Mouse (Mus musculus): Measurements from ENCODE around the gene Lrrc3b. TPM values are rescaled to one million over a fixed set of nuclear protein-coding genes. Genes with fewer than 3 reads are reported as not detected.

Lrrc3b gene
- polyA plus RNA-seq (2016; fragmentation: Nextera tagmentation; extraction: Ambion mirVana): 0.33 and 0.58 TPM in 2 replicates

DNA sequence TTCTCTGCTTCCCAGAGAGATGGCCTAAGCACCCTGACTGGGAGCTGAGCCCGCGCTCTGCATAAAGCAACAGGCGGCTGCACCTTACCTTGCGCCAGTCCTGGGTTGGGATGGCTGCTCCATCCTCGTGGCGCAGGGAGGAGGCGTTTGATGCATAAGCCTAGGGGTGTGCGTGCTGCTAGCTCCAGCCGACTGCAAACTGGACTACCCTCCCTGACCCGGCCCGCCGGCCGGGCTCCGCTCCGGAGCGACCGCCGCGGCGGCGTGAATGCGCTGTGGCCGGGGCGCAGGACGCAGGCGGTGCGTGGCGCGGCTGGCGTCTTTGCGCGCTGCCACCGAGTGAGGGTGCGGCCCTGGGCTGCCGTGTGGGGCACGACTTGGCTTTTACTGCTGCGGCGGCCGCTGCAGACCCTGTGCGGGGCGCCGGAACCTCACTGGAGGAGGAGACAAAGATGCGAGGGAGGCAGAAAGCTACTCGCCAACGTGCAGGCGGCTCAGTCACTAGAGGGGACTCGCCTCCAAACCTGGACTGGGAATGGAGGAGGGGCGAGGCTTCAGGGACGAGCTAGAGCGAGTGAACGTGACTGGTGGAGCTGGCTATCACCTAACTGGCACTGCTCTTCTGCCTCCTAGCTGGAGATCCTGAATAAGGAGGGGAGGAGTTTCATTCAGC is at the start of gene Lrrc3b:
Lrrc3b (minus strand) TSS at position 503 of the 673 bp plus-strand sequence.
- H3K27ac ChIP-seq: no peak within 1 kb of the TSS
- H3K9ac ChIP-seq: no peak within 1 kb of the TSS
- ATAC-seq: no peak; the same call in 1 of the 2 replicates

DNA sequence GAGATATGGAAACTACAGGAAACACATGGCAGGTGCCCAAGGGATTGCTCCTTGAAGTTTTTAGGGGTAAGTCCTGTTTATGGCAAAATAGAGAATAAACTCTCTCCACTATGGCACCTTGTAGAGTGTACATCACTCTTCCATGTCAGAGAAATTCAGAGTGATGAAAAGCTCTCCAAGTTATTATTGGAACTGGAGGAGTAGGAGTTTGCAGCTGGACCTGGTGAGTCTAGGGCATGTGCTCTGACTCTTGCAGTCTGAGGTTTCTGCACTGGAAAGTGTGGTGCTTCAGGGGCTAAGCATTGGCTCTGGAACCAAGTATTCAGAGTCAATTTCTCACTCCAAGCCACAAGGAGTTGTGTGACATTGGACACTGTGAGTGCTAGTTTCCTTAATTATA is 38.9 kb upstream of the Lrrc3b start:
- Histone ChIP-seq H3K9ac (no peak overlapping the region), H3K27ac (no peak overlapping the region), H3K4me1 (no peaks in the 10 kb centered on the region), H3K4me3 (no peak overlapping the region), H3K9me3 (replicated peaks) (no peaks in the 10 kb centered on the region), H3K4me2 (no peak overlapping the region), H3K27me3 (replicated peaks) (no peaks in the 10 kb centered on the region), H3K36me3 (no peaks in the 10 kb centered on the region)
- ATAC-seq: no peak

More for the DNA sequence above, at the start of gene Lrrc3b:
- Histone ChIP-seq H3K9me3 (replicated peaks) (no peaks in the 10 kb centered on the region), H3K36me3 (no peaks in the 10 kb centered on the region), H3K27me3 (replicated peaks) (peaks cover 35% of the 10 kb centered on the region), H3K4me1 (no peaks in the 10 kb centered on the region), H3K4me2 (peak within 1 kb of the TSS; percentile 64), H3K4me3 (peak within 1 kb of the TSS; percentile 48)
- 1% methylated on average over 51 of the region's 51 CpGs for WGBS (ENCODE audit: insufficient replicate concordance)

DNA sequence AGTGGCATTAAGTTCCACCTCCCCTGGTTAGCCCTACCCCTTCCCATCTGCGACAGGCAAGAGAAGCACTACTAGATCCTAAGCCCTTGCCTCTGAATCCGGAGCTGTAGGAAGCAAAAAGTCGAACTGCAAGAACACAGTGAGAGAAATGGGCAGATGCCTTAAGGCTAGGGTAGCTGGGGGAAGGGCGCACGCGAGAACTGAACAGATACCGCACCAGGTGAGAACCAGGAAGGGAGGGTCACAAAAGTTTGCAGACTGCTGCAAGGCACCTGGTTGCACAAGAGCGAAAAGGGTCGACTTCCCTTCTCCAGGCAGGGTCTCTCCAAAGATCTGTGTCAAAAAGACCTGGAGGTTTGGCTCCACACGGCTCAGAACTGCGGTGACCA is 697 bp downstream of the Lrrc3b start:
- ATAC-seq: no peak
- H3K4me3 ChIP-seq: peak overlapping the region; percentile 48

DNA sequence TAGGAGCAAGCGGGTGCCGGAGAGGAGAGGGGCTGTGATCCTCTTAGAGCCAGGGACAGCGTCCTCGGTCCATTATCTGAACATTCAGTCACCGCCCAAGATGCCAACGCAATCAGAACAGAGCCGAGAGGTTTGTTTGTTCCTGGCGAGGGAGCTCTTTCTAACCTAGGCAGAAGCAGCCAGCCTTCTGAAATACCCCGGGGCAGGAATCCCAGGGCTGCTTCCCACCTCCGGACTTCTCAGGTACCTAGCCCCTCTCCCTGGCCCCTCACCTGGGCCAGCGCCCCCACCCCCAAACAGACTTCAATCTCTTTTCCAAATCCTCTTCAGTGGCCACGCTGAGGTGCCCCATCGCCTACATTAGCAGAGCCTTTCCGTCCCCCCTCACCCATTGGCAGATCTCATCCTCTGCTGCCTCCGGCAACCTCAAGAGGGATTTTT is 1.3 kb downstream of the Lrrc3b start:
- no peaks in the 10 kb centered on the region for H3K9me3 ChIP-seq (replicated peaks)
- peaks cover 35% of the 10 kb centered on the region for H3K27me3 ChIP-seq (replicated peaks)
- H3K4me3 ChIP-seq: peak overlapping the region; percentile 48
- H3K27ac ChIP-seq: no peak overlapping the region
- no peaks in the 10 kb centered on the region for H3K4me1 ChIP-seq
- no peak for ATAC-seq
- 10% methylated on average over 15 of the region's 15 CpGs for WGBS (ENCODE audit: insufficient replicate concordance)
- no peak overlapping the region for H3K9ac ChIP-seq
- no peaks in the 10 kb centered on the region for H3K36me3 ChIP-seq
- H3K4me2 ChIP-seq: peak overlapping the region; percentile 64

More for the DNA sequence above, 697 bp downstream of the Lrrc3b start:
- no peaks in the 10 kb centered on the region for H3K9me3 ChIP-seq (replicated peaks)
- H3K4me1 ChIP-seq: no peaks in the 10 kb centered on the region
- peak overlapping the region; percentile 64 for H3K4me2 ChIP-seq
- no peaks in the 10 kb centered on the region for H3K36me3 ChIP-seq
- peaks cover 35% of the 10 kb centered on the region for H3K27me3 ChIP-seq (replicated peaks)
- WGBS (ENCODE audit: insufficient replicate concordance): 0% methylated on average over 11 of the region's 11 CpGs
- no peak overlapping the region for H3K9ac ChIP-seq
- no peak overlapping the region for H3K27ac ChIP-seq

DNA sequence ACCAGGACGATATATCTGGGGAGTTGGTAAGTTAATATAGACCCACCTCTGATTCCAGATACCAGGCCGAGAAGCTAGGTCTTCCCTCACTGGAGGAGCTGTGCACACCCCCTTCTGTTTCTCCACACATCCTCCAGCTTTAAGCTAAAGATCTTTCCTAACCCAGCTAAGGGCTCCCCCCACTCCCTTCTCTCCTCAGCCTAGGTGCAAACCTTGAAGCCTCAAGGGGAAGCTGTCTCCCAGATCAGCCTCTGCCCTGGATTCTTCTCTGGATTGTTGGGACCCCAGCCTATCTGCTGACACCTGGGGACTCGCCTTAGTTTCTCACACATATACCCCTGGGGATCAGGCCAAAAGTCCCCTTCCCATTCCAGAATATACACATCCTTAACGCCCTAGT is 1.7 kb downstream of the Lrrc3b start:
- 49% methylated on average over 4 of the region's 4 CpGs for WGBS (ENCODE audit: insufficient replicate concordance)
- ATAC-seq: no peak
- Histone ChIP-seq H3K27ac (no peak overlapping the region), H3K4me2 (no peak overlapping the region), H3K9ac (no peak overlapping the region), H3K9me3 (replicated peaks) (no peaks in the 10 kb centered on the region), H3K4me3 (no peak overlapping the region), H3K27me3 (replicated peaks) (peaks cover 35% of the 10 kb centered on the region), H3K36me3 (no peaks in the 10 kb centered on the region), H3K4me1 (0 out of 2 replicates have a peak, but pooled peaks cover 4% of the 10 kb centered on the region)

DNA sequence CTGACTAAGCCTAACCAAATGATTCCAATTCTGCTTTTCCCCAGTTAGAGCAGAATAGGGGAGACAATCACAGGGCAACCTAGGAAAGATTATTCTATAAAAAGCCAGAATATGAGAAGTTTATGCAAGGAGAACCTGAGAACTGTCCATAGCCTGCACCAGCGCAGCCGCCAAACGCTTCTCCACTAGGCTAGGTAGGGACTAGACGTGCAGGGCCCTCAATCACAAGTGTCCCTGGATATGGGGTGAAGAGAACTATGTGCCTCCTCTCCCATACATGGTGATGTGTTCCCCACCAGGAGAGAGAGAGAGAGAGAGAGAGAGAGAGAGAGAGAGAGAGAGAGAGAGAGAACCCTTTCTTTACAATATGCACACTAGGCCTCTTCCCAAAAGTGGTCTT is 2.2 kb downstream of the Lrrc3b start:
- H3K4me1 ChIP-seq: 0 out of 2 replicates have a peak, but pooled peaks cover 5% of the 10 kb centered on the region
- ATAC-seq: no peak
- H3K27me3 ChIP-seq (replicated peaks): peaks cover 35% of the 10 kb centered on the region
- no peaks in the 10 kb centered on the region for H3K9me3 ChIP-seq (replicated peaks)
- no peak overlapping the region for H3K4me2 ChIP-seq
- H3K4me3 ChIP-seq: no peak overlapping the region
- 83% methylated on average over 4 of the region's 4 CpGs for WGBS (ENCODE audit: insufficient replicate concordance)
- H3K36me3 ChIP-seq: no peaks in the 10 kb centered on the region
- H3K9ac ChIP-seq: no peak overlapping the region
- no peak overlapping the region for H3K27ac ChIP-seq

DNA sequence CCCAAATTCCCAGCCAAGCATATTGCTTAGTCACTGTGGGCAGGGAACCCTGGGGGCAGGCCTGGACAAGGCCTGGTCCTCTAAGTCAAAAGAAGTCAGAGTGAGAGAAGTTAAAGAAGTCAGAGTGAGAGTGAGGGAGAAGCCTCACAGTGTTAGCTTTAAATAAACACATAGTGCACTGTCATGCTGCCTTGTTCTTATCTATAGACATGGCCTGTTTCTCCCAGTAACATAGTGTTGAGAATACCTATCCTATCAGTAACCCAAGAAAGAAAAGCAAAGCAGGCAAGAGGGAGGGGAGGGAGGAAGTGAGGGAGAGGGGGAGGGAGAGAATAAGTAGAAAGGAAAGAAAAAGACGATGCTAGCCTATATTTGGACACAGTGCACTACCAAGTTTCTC is 6.4 kb downstream of the Lrrc3b start:
- Histone ChIP-seq H3K9ac (no peak overlapping the region), H3K4me2 (no peak overlapping the region), H3K4me3 (no peak overlapping the region), H3K27ac (no peak overlapping the region), H3K27me3 (replicated peaks) (peaks cover 12% of the 10 kb centered on the region), H3K36me3 (no peaks in the 10 kb centered on the region), H3K9me3 (replicated peaks) (no peaks in the 10 kb centered on the region), H3K4me1 (0 out of 2 replicates have a peak, but pooled peaks cover 5% of the 10 kb centered on the region)
- 9% methylated on average over 1 of the region's 1 CpGs for WGBS (ENCODE audit: insufficient replicate concordance)
- peak; percentile 85 for ATAC-seq

DNA sequence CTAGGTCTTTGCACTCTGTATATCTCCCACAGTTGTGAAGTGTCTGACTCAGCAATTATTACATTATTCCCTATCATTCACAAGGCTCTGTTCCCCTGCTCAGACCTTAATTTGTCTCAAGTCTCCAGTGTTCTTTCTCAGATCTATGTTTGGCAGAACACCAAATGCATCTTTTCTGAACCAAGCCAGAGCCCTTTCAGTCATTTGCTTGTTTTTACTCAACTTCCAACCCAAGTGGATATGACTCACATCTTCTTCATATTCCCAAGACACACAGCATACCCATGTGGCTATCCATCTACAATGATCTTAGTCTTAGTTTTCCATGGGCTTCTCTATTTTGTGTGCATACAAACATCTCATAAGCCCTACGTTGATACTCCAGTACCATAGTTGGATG is 17.2 kb downstream of the Lrrc3b start:
- Histone ChIP-seq H3K9me3 (replicated peaks) (no peaks in the 10 kb centered on the region), H3K4me1 (no peaks in the 10 kb centered on the region), H3K36me3 (no peaks in the 10 kb centered on the region), H3K9ac (no peak overlapping the region), H3K27ac (no peak overlapping the region), H3K27me3 (replicated peaks) (no peaks in the 10 kb centered on the region), H3K4me2 (no peak overlapping the region), H3K4me3 (no peak overlapping the region)
- 57% methylated on average over 1 of the region's 1 CpGs for WGBS (ENCODE audit: insufficient replicate concordance)
- ATAC-seq: no peak

DNA sequence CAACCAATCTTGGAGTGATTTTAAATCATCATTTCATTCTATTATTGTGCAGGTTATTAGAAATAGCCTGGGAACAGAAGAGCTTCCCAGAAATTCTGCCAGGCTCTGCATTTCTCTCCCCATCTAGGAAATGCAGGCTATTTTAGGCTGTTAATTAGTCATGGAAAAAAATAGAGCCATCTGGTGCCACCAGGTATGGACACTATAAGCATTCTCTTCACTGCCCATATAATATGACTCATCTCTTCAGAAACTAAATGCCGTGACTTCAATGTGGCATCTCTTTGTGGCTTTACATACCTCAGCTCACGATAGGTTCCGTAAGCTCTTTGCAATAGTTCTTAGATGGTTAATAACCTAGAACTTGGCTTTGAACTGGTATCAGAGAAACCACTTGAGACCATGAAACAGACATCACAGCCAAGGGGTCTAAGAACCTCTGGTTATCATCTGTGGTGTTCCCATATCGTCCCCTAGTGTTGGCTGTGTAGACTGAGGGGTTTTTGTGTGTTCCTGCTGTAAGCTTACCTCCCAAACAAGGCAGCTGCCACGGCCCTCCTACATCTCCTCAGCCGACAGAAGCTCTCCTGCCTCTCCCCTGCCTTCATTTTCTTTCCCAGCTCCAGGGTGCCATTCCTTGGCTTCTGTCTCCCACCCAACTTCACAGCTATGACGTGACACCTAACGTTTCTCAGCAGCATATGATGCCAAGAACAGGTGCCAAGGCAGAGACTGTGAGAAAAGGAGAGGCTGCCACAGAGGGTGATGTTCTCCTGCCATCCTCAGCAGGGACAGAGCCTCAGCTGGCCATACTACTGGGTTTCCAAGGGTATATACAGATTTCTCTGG is 27.9 kb downstream of the Lrrc3b start:
- no peaks in the 10 kb centered on the region for H3K36me3 ChIP-seq
- no peak overlapping the region for H3K27ac ChIP-seq
- H3K27me3 ChIP-seq (replicated peaks): no peaks in the 10 kb centered on the region
- no peak overlapping the region for H3K4me2 ChIP-seq
- H3K9ac ChIP-seq: no peak overlapping the region
- H3K9me3 ChIP-seq (replicated peaks): no peaks in the 10 kb centered on the region
- 67% methylated on average over 8 of the region's 8 CpGs for WGBS (ENCODE audit: insufficient replicate concordance)
- H3K4me1 ChIP-seq: no peaks in the 10 kb centered on the region
- ATAC-seq: no peak
- H3K4me3 ChIP-seq: no peak overlapping the region

DNA sequence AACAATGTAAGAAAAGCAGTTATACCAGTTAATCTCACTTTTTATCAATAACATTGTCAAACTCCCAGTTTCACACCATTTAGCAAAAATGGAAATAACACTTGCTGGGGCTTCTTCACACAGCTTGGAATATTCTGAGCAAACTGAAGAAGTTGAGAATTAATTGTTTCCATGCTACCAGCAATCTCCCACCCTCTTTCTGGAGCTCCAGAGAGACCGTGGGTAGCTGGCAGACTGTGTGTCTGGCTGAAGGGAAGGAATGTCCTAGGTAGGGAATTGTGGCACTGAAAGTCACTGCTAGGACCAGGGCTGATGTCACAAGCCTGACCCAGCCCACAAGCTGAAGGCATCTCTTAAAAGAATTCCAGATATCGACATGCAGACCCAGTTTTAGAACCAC is 53.3 kb downstream of the Lrrc3b start:
- no peak overlapping the region for H3K4me3 ChIP-seq
- ATAC-seq: no peak
- 53% methylated on average over 2 of the region's 2 CpGs for WGBS (ENCODE audit: insufficient replicate concordance)

DNA sequence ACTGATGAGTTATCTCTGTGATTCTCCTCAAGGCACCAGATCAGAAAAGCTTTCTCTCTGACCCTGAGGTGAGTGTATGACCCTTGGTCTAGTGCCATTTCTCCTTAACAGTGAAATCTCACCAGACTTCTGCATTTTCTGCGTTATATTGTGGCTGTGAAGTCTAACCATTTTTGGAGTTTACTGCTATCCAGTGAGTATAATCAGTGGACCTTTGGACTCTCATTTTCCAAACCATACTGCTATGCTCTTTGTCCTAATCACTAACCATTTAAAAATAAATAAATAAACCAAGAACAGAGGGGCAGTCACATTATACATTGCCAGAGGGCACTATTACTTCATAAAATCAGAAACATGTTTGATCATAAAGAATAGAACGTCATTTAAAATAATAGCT is 53.8 kb downstream of the Lrrc3b start:
- no peak overlapping the region for H3K4me3 ChIP-seq
- no peaks in the 10 kb centered on the region for H3K4me1 ChIP-seq
- H3K27ac ChIP-seq: no peak overlapping the region
- no peaks in the 10 kb centered on the region for H3K36me3 ChIP-seq
- no peaks in the 10 kb centered on the region for H3K27me3 ChIP-seq (replicated peaks)
- ATAC-seq: no peak
- no peak overlapping the region for H3K4me2 ChIP-seq
- WGBS (ENCODE audit: insufficient replicate concordance): 66% methylated on average over 2 of the region's 2 CpGs
- no peak overlapping the region for H3K9ac ChIP-seq
- H3K9me3 ChIP-seq (replicated peaks): no peaks in the 10 kb centered on the region

More for the DNA sequence above, 53.3 kb downstream of the Lrrc3b start:
- Histone ChIP-seq H3K36me3 (no peaks in the 10 kb centered on the region), H3K9me3 (replicated peaks) (no peaks in the 10 kb centered on the region), H3K27me3 (replicated peaks) (no peaks in the 10 kb centered on the region), H3K27ac (no peak overlapping the region), H3K4me1 (no peaks in the 10 kb centered on the region), H3K9ac (no peak overlapping the region), H3K4me2 (no peak overlapping the region)

DNA sequence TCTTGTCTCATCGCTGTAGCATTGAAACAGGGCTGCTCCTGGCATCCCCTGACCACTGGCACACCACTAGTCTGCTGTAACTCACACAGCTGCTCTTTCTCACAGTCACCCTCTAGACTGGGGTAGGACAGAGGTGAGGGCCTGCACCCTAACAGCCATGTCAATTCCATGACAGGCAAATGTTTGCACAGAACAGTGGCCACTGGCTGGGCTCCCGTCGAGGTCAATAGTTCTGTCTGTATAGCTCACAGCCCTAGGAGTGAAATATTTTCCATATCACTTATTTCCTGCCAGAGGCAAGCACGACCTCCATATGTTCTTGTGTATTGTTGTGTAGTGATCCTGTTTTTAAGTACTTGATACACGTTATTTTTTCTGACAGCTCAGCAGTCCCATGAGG is 54.3 kb downstream of the Lrrc3b start:
- Histone ChIP-seq H3K27ac (no peak overlapping the region), H3K9me3 (replicated peaks) (no peaks in the 10 kb centered on the region), H3K27me3 (replicated peaks) (no peaks in the 10 kb centered on the region), H3K4me3 (no peak overlapping the region), H3K4me2 (no peak overlapping the region), H3K36me3 (no peaks in the 10 kb centered on the region), H3K9ac (no peak overlapping the region), H3K4me1 (no peaks in the 10 kb centered on the region)
- 50% methylated on average over 5 of the region's 5 CpGs for WGBS (ENCODE audit: insufficient replicate concordance)
- peak; percentile 47; the same call in 1 of the 2 replicates for ATAC-seq

All from liver, embryonic 12.5 days (tissue).